Mouse (Mus musculus) stomach, embryonic 15.5 days (tissue): ENCODE measurements at regions not wholly inside any gene's neighbourhood (a gene's known extent, or its start where the extent isn't known, plus 50 kb on each side); places are given as distances from the start of the nearest gene placed in this dataset.

Experiments used
- ATAC-seq: fragments of 200-750 bp; cut with Nextera tagmentation; 2 replicates; pipeline ENCODE4 v1.8.0; 2017; ENCODE audit warnings: low read depth, moderate number of reproducible peaks, moderate TSS enrichment; ENCODE audit not compliant: insufficient read depth, low FRiP score
- H3K27ac ChIP-seq: fragments of 300-500 bp; sonication (generic); 2 replicates; pipeline ENCODE4 v1.5.1; 2015; ENCODE audit warnings: mild to moderate bottlenecking, inconsistent platforms
- H3K27me3 ChIP-seq: fragments of 300-500 bp; sonication (generic); replicated peaks from 2 replicates; pipeline ENCODE4 v1.6.1; 2015; ENCODE audit warnings: inconsistent platforms
- H3K36me3 ChIP-seq: fragments of 300-500 bp; sonication (generic); 2 replicates; pipeline ENCODE4 v1.6.1; 2015; ENCODE audit warnings: inconsistent platforms
- H3K4me1 ChIP-seq: fragments of 300-500 bp; sonication (generic); 2 replicates; pipeline ENCODE4 v1.6.1; 2015; ENCODE audit warnings: inconsistent platforms
- H3K4me2 ChIP-seq: fragments of 300-500 bp; sonication (generic); 2 replicates; pipeline ENCODE4 v1.6.1; 2015; ENCODE audit warnings: mild to moderate bottlenecking, inconsistent platforms
- H3K4me3 ChIP-seq: fragments of 300-500 bp; sonication (generic); replicated peaks from 2 replicates; pipeline ENCODE4 v1.5.1; 2015; ENCODE audit warnings: inconsistent platforms
- H3K9ac ChIP-seq: fragments of 300-500 bp; sonication (generic); 2 replicates; pipeline ENCODE4 v1.6.1; 2015; ENCODE audit warnings: inconsistent platforms
- H3K9me3 ChIP-seq: fragments of 300-500 bp; sonication (generic); 2 replicates; pipeline ENCODE4 v1.6.1; 2016; ENCODE audit warnings: inconsistent platforms
- WGBS: fragments of 180-500 bp; shearing (Covaris S2); methylation state at CpG from one replicate; pipeline ENCODE4 v1.1.7; 2015; 5-methylcytosine and 5-hydroxymethylcytosine counted together

GRCm38 (mm10) chr8:103897463-103897862 is 204.0 kb upstream of the Cdh5 start:
- H3K36me3 ChIP-seq, result no peaks in the 10 kb centered on the region
- no peak for ATAC-seq
- WGBS, result 80% methylated on average over 7 of the region's 7 CpGs
- H3K4me3 ChIP-seq, result no peak overlapping the region
- H3K4me2 ChIP-seq, result no peak overlapping the region
- H3K9ac ChIP-seq, result no peak overlapping the region
- H3K4me1 ChIP-seq, result no peaks in the 10 kb centered on the region
- no peak overlapping the region for H3K27ac ChIP-seq
- no peaks in the 10 kb centered on the region for H3K27me3 ChIP-seq
- H3K9me3 ChIP-seq, result no peaks in the 10 kb centered on the region

- H3K4me1 ChIP-seq, result no peaks in the 10 kb centered on the region
- no peaks in the 10 kb centered on the region for H3K36me3 ChIP-seq
- H3K4me3 ChIP-seq, result no peak overlapping the region
- ATAC-seq, result no peak
- no peak overlapping the region for H3K9ac ChIP-seq
- H3K27ac ChIP-seq, result no peak overlapping the region
- H3K4me2 ChIP-seq, result no peak overlapping the region
- H3K27me3 ChIP-seq, result no peaks in the 10 kb centered on the region
- no peaks in the 10 kb centered on the region for H3K9me3 ChIP-seq
- WGBS, result 71% methylated on average over 1 of the region's 1 CpGs
Observed at GRCm38 (mm10) chr8:103902516-103902915, 198.9 kb upstream of the Cdh5 start.

GRCm38 (mm10) chr8:103903635-103904034 is 197.8 kb upstream of the Cdh5 start:
- no peaks in the 10 kb centered on the region for H3K9me3 ChIP-seq
- WGBS, result 82% methylated on average over 5 of the region's 5 CpGs
- no peak overlapping the region for H3K27ac ChIP-seq
- no peak for ATAC-seq
- no peaks in the 10 kb centered on the region for H3K4me1 ChIP-seq
- H3K9ac ChIP-seq, result no peak overlapping the region
- no peaks in the 10 kb centered on the region for H3K36me3 ChIP-seq
- H3K4me3 ChIP-seq, result no peak overlapping the region
- no peak overlapping the region for H3K4me2 ChIP-seq
- H3K27me3 ChIP-seq, result no peaks in the 10 kb centered on the region

- WGBS, result 59% methylated on average over 4 of the region's 4 CpGs
- ATAC-seq, result no peak
- H3K27me3 ChIP-seq, result no peaks in the 10 kb centered on the region
- no peaks in the 10 kb centered on the region for H3K4me1 ChIP-seq
- no peak overlapping the region for H3K4me3 ChIP-seq
- H3K36me3 ChIP-seq, result no peaks in the 10 kb centered on the region
- H3K27ac ChIP-seq, result no peak overlapping the region
- H3K9me3 ChIP-seq, result no peaks in the 10 kb centered on the region
- no peak overlapping the region for H3K4me2 ChIP-seq
- no peak overlapping the region for H3K9ac ChIP-seq
Observed at GRCm38 (mm10) chr8:103907662-103908061, 193.8 kb upstream of the Cdh5 start.

- no peak for ATAC-seq
- no peak overlapping the region for H3K9ac ChIP-seq
- 75% methylated on average over 2 of the region's 2 CpGs for WGBS
Observed at GRCm38 (mm10) chr8:103911287-103912015, 190.0 kb upstream of the Cdh5 start.

GRCm38 (mm10) chr8:103912983-103913926 is 188.2 kb upstream of the Cdh5 start:
- no peaks in the 10 kb centered on the region for H3K36me3 ChIP-seq
- WGBS, result 73% methylated on average over 9 of the region's 9 CpGs
- no peak overlapping the region for H3K4me2 ChIP-seq
- peak overlapping the region; percentile 32; the same call in 1 of the 2 replicates for H3K27ac ChIP-seq
- H3K4me3 ChIP-seq, result no peak overlapping the region
- peaks cover 5% of the 10 kb centered on the region; the same call in 1 of the 2 replicates for H3K4me1 ChIP-seq
- peak; percentile 44; the same call in 1 of the 2 replicates for ATAC-seq
- no peak overlapping the region for H3K9ac ChIP-seq
- H3K9me3 ChIP-seq, result no peaks in the 10 kb centered on the region
- no peaks in the 10 kb centered on the region for H3K27me3 ChIP-seq

More at GRCm38 (mm10) chr8:103911287-103912015, 190.0 kb upstream of the Cdh5 start:
- Histone ChIP-seq H3K4me2 (no peak overlapping the region), H3K4me1 (peaks cover 5% of the 10 kb centered on the region; the same call in 1 of the 2 replicates), H3K27ac (no peak overlapping the region), H3K4me3 (no peak overlapping the region), H3K36me3 (no peaks in the 10 kb centered on the region), H3K27me3 (no peaks in the 10 kb centered on the region), H3K9me3 (no peaks in the 10 kb centered on the region)

GRCm38 (mm10) chr8:103913927-103914640 is 187.3 kb upstream of the Cdh5 start:
- peak; percentile 74; the same call in 1 of the 2 replicates for ATAC-seq
- Histone ChIP-seq H3K4me2 (no peak overlapping the region), H3K36me3 (no peaks in the 10 kb centered on the region), H3K27ac (peak overlapping the region; percentile 32; the same call in 1 of the 2 replicates), H3K4me3 (no peak overlapping the region), H3K9ac (no peak overlapping the region), H3K4me1 (peaks cover 5% of the 10 kb centered on the region; the same call in 1 of the 2 replicates), H3K9me3 (no peaks in the 10 kb centered on the region), H3K27me3 (no peaks in the 10 kb centered on the region)
- WGBS, result 26% methylated on average over 6 of the region's 6 CpGs

GRCm38 (mm10) chr8:103919324-103919723 is 182.1 kb upstream of the Cdh5 start:
- WGBS, result 85% methylated on average over 3 of the region's 3 CpGs
- ATAC-seq, result no peak
- H3K9ac ChIP-seq, result no peak overlapping the region

GRCm38 (mm10) chr8:103921621-103922020 is 179.8 kb upstream of the Cdh5 start:
- no peak overlapping the region for H3K4me3 ChIP-seq
- no peak for ATAC-seq
- no peak overlapping the region for H3K4me2 ChIP-seq
- 88% methylated on average over 4 of the region's 4 CpGs for WGBS
- H3K4me1 ChIP-seq, result no peaks in the 10 kb centered on the region
- no peaks in the 10 kb centered on the region for H3K9me3 ChIP-seq
- H3K9ac ChIP-seq, result no peak overlapping the region
- no peak overlapping the region for H3K27ac ChIP-seq
- H3K36me3 ChIP-seq, result no peaks in the 10 kb centered on the region
- no peaks in the 10 kb centered on the region for H3K27me3 ChIP-seq

More at GRCm38 (mm10) chr8:103919324-103919723, 182.1 kb upstream of the Cdh5 start:
- Histone ChIP-seq H3K4me1 (peaks cover 2% of the 10 kb centered on the region; the same call in 1 of the 2 replicates), H3K4me3 (no peak overlapping the region), H3K9me3 (no peaks in the 10 kb centered on the region), H3K36me3 (no peaks in the 10 kb centered on the region), H3K4me2 (no peak overlapping the region), H3K27ac (no peak overlapping the region), H3K27me3 (no peaks in the 10 kb centered on the region)

GRCm38 (mm10) chr8:103922746-103923145 is 178.7 kb upstream of the Cdh5 start:
- ATAC-seq, result no peak
- no peaks in the 10 kb centered on the region for H3K27me3 ChIP-seq
- no peaks in the 10 kb centered on the region for H3K36me3 ChIP-seq
- H3K9ac ChIP-seq, result no peak overlapping the region
- WGBS, result 80% methylated on average over 2 of the region's 2 CpGs
- H3K4me2 ChIP-seq, result no peak overlapping the region
- H3K4me1 ChIP-seq, result no peaks in the 10 kb centered on the region
- H3K27ac ChIP-seq, result no peak overlapping the region
- H3K9me3 ChIP-seq, result no peaks in the 10 kb centered on the region
- H3K4me3 ChIP-seq, result no peak overlapping the region

GRCm38 (mm10) chr8:103932681-103933080 is 168.7 kb upstream of the Cdh5 start:
- Histone ChIP-seq H3K4me1 (no peaks in the 10 kb centered on the region), H3K9ac (no peak overlapping the region), H3K27me3 (no peaks in the 10 kb centered on the region), H3K27ac (no peak overlapping the region), H3K36me3 (no peaks in the 10 kb centered on the region), H3K9me3 (no peaks in the 10 kb centered on the region), H3K4me2 (no peak overlapping the region), H3K4me3 (no peak overlapping the region)
- WGBS, result 29% methylated on average over 1 of the region's 1 CpGs
- ATAC-seq, result no peak
